Mouse (Mus musculus) kidney, adult 2 months (tissue): Measurements from ENCODE around the gene Noa1.

Source experiments
- CTCF ChIP-seq: fragments of 200-500 bp; conservative IDR thresholded peaks from 2 replicates; pipeline ENCODE4 v1.5.1; 2011; ENCODE audit warnings: low read depth, mild to moderate bottlenecking, control low read depth, low read length, moderate library complexity, mixed read lengths; ENCODE audit not compliant: insufficient read depth, insufficient read length
- POLR2A ChIP-seq: fragments of 200-500 bp; IDR thresholded peaks from one replicate; pipeline ENCODE4 v1.6.1; 2011; ENCODE audit warnings: low read depth, low read length, control low read depth

DNA sequence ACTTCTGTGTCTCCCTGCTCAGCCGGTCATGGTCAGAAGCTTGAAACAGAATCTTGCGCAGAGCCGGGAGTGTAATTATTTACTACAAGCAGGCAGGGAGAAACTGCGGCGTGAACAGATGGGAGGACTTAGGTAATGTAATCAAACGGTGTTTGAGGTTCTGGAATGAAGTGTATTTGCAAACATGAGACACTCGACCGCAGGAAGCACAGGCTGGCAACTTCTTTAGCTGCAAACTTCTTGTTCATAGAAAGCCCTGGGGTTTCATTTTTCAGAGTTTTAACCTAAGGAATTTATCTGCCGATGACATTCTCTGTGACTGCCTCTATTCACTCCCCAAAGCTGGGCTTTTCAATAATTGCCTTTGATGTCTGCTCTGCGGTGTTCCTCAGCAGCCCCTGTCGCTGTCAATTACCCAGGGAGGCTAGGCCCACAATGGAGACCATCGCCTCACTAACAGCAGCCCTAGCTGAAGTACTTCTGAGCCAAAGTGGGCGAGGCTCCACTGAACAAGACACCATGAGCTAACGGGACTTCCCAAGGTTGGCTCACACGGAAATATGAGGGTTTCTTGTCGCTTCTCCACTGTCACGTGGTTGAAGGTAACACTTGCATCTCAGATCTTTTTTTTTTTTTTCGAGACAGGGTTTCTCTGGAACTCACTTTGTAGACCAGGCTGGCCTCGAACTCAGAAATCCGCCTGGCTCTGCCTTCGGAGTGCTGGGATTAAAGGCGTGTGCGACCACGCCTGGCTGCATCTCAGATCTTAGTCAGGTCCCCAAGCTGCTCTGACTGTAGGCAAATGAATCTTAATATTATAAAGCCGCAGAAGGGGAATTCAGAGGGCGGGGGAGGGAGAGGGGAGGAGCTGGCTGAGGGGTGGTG is 63.9 kb downstream of the Noa1 start:
- TF ChIP-seq CTCF, result no peak
- no peak for TF ChIP-seq POLR2A
